Mouse (Mus musculus): Measurements from ENCODE around the gene Rabepk. TPM values are rescaled to one million over a fixed set of nuclear protein-coding genes. Genes with fewer than 3 reads are reported as not detected.

The Rabepk gene
- polyA plus RNA-seq, 1 experiment = 38.2 TPM

GRCm38 (mm10) chr2:34790282-34790681 lies 9.4 kb downstream of the Rabepk start:
- no peak overlapping the region for H3K4me3 ChIP-seq (ENCODE audit: insufficient read depth, low read length)
- H3K27ac ChIP-seq (ENCODE audit: insufficient read depth, low read length) = no peak overlapping the region
- TF ChIP-seq POLR2A (IDR thresholded peaks at IDR 0.05; ENCODE audit: extremely low read depth, insufficient read depth, low read length) (no peak), CTCF (IDR thresholded peaks at IDR 0.05; ENCODE audit: extremely low read depth, insufficient read depth, low read length) (no peak)
- no peaks in the 10 kb centered on the region for H3K4me1 ChIP-seq (ENCODE audit: control insufficient read depth, insufficient read depth, low read length)

GRCm38 (mm10) chr2:34784085-34784484 lies 15.6 kb downstream of the Rabepk start:
- no peak overlapping the region for H3K27ac ChIP-seq (ENCODE audit: insufficient read depth, low read length)
- TF ChIP-seq CTCF (IDR thresholded peaks at IDR 0.05; ENCODE audit: extremely low read depth, insufficient read depth, low read length) (peak; percentile 73), POLR2A (IDR thresholded peaks at IDR 0.05; ENCODE audit: extremely low read depth, insufficient read depth, low read length) (no peak)
- no peaks in the 10 kb centered on the region for H3K4me1 ChIP-seq (ENCODE audit: control insufficient read depth, insufficient read depth, low read length)
- no peak overlapping the region for H3K4me3 ChIP-seq (ENCODE audit: insufficient read depth, low read length)

- no peak overlapping the region for H3K27ac ChIP-seq (ENCODE audit: insufficient read depth, low read length)
- H3K4me3 ChIP-seq (ENCODE audit: insufficient read depth, low read length) = no peak overlapping the region
- TF ChIP-seq POLR2A (IDR thresholded peaks at IDR 0.05; ENCODE audit: extremely low read depth, insufficient read depth, low read length) = no peak
- no peaks in the 10 kb centered on the region for H3K4me1 ChIP-seq (ENCODE audit: control insufficient read depth, insufficient read depth, low read length)
Observed at GRCm38 (mm10) chr2:34783064-34784020, 16.4 kb downstream of the Rabepk start.

GRCm38 (mm10) chr2:34777237-34777868 lies 22.4 kb downstream of the Rabepk start:
- H3K4me1 ChIP-seq (ENCODE audit: control insufficient read depth, insufficient read depth, low read length) = peaks cover 6% of the 10 kb centered on the region
- H3K27ac ChIP-seq (ENCODE audit: insufficient read depth, low read length) = no peak overlapping the region
- no peak overlapping the region for H3K4me3 ChIP-seq (ENCODE audit: insufficient read depth, low read length)
- TF ChIP-seq POLR2A (IDR thresholded peaks at IDR 0.05; ENCODE audit: extremely low read depth, insufficient read depth, low read length) = no peak
- TF ChIP-seq CTCF (IDR thresholded peaks at IDR 0.05; ENCODE audit: extremely low read depth, insufficient read depth, low read length) = no peak

GRCm38 (mm10) chr2:34774493-34774892 lies 25.2 kb downstream of the Rabepk start:
- Histone ChIP-seq H3K4me3 (ENCODE audit: insufficient read depth, low read length) (no peak overlapping the region; the same call in 1 of the 2 replicates), H3K27ac (ENCODE audit: insufficient read depth, low read length) (no peak overlapping the region), H3K4me1 (ENCODE audit: control insufficient read depth, insufficient read depth, low read length) (peaks cover 8% of the 10 kb centered on the region)
- TF ChIP-seq CTCF (IDR thresholded peaks at IDR 0.05; ENCODE audit: extremely low read depth, insufficient read depth, low read length) (no peak), POLR2A (IDR thresholded peaks at IDR 0.05; ENCODE audit: extremely low read depth, insufficient read depth, low read length) (0 out of 2 replicates have a peak, but pooled peaks have one; percentile 21)

- H3K4me1 ChIP-seq (ENCODE audit: control insufficient read depth, insufficient read depth, low read length) = peaks cover 8% of the 10 kb centered on the region
Observed at GRCm38 (mm10) chr2:34773673-34774072, 26.0 kb downstream of the Rabepk start.

GRCm38 (mm10) chr2:34772252-34773235 lies 27.2 kb downstream of the Rabepk start:
- Histone ChIP-seq H3K4me3 (ENCODE audit: insufficient read depth, low read length) (peak overlapping the region; percentile 84), H3K27ac (ENCODE audit: insufficient read depth, low read length) (peak overlapping the region; percentile 19; the same call in 1 of the 2 replicates), H3K4me1 (ENCODE audit: control insufficient read depth, insufficient read depth, low read length) (peaks cover 8% of the 10 kb centered on the region)
- TF ChIP-seq CTCF (IDR thresholded peaks at IDR 0.05; ENCODE audit: extremely low read depth, insufficient read depth, low read length) = no peak
- TF ChIP-seq POLR2A (IDR thresholded peaks at IDR 0.05; ENCODE audit: extremely low read depth, insufficient read depth, low read length) = no peak

More at GRCm38 (mm10) chr2:34773673-34774072, 26.0 kb downstream of the Rabepk start:
- peak overlapping the region; percentile 84; the same call in 1 of the 2 replicates for H3K4me3 ChIP-seq (ENCODE audit: insufficient read depth, low read length)
- H3K27ac ChIP-seq (ENCODE audit: insufficient read depth, low read length) = no peak overlapping the region
- TF ChIP-seq CTCF (IDR thresholded peaks at IDR 0.05; ENCODE audit: extremely low read depth, insufficient read depth, low read length) = no peak
- no peak for TF ChIP-seq POLR2A (IDR thresholded peaks at IDR 0.05; ENCODE audit: extremely low read depth, insufficient read depth, low read length)

GRCm38 (mm10) chr2:34771368-34772226 lies 28.1 kb downstream of the Rabepk start, which contains the start of gene Hspa5:
TSS of gene Hspa5 (plus strand) at chr2:34771970.
- peaks cover 8% of the 10 kb centered on the region; the same call in 1 of the 2 replicates for H3K4me1 ChIP-seq (ENCODE audit: control insufficient read depth, insufficient read depth, low read length)
- peak within 1 kb of the TSS; percentile 84 for H3K4me3 ChIP-seq (ENCODE audit: insufficient read depth, low read length)
- TF ChIP-seq POLR2A (IDR thresholded peaks at IDR 0.05; ENCODE audit: extremely low read depth, insufficient read depth, low read length) = peak; percentile 100
- no peak for TF ChIP-seq CTCF (IDR thresholded peaks at IDR 0.05; ENCODE audit: extremely low read depth, insufficient read depth, low read length)
- peak within 1 kb of the TSS; percentile 26 for H3K27ac ChIP-seq (ENCODE audit: insufficient read depth, low read length)

Measured in cortical plate, adult 2 months (tissue).